Mouse (Mus musculus) c-Kit-positive CD71-negative TER-119-negative erythroid progenitor cells, embryonic 14.5 days (primary cell): Measurements from ENCODE around the gene Mtmr3.

Source experiments
- DNase-seq: peaks from one replicate; pipeline ENCODE4 v3.0.0-alpha.2; 2013; ENCODE audit warnings: low read depth

Gene Mtmr3

GRCm38 (mm10) chr11:4464616-4465015 is 130.0 kb downstream of the Mtmr3 start:
- DNase-seq, result no peak

- no peak for DNase-seq
Measured at GRCm38 (mm10) chr11:4464186-4464585, 130.5 kb downstream of the Mtmr3 start.

GRCm38 (mm10) chr11:4462868-4463267 is 131.8 kb downstream of the Mtmr3 start:
- no peak for DNase-seq

GRCm38 (mm10) chr11:4461154-4461553 is 133.5 kb downstream of the Mtmr3 start:
- no peak for DNase-seq

GRCm38 (mm10) chr11:4460615-4461014 is 134.0 kb downstream of the Mtmr3 start:
- no peak for DNase-seq

GRCm38 (mm10) chr11:4454895-4455535 is 139.6 kb downstream of the Mtmr3 start:
- DNase-seq, result no peak

- DNase-seq, result no peak
Measured at GRCm38 (mm10) chr11:4452467-4453184, 142.0 kb downstream of the Mtmr3 start.

- DNase-seq, result peak; percentile 53
Measured at GRCm38 (mm10) chr11:4451116-4451515, 143.5 kb downstream of the Mtmr3 start.

GRCm38 (mm10) chr11:4446195-4446868 is 148.3 kb downstream of the Mtmr3 start:
- no peak for DNase-seq

GRCm38 (mm10) chr11:4442280-4442679 is 152.4 kb downstream of the Mtmr3 start:
- no peak for DNase-seq

- DNase-seq, result no peak
Measured at GRCm38 (mm10) chr11:4440978-4441377, 153.7 kb downstream of the Mtmr3 start, which contains the start of gene Hormad2. Gene Hormad2 (minus strand): TSS chr11:4441105.

GRCm38 (mm10) chr11:4438211-4438610 is 156.5 kb downstream of the Mtmr3 start:
- no peak for DNase-seq

GRCm38 (mm10) chr11:4437318-4437717 is 157.3 kb downstream of the Mtmr3 start:
- no peak for DNase-seq

GRCm38 (mm10) chr11:4436631-4437030 is 158.0 kb downstream of the Mtmr3 start:
- DNase-seq, result no peak

GRCm38 (mm10) chr11:4434461-4434860 is 160.2 kb downstream of the Mtmr3 start:
- no peak for DNase-seq
